Mouse (Mus musculus): Measurements from ENCODE around the gene Nlgn1. TPM values are rescaled to one million over a fixed set of nuclear protein-coding genes. Genes with fewer than 3 reads are reported as not detected.
A peak's percentile ranks its signal among the peaks of the same experiment; 100 is the strongest.

Nlgn1 gene
- total RNA-seq, 4 experiments from 2014 or later = not detected

GRCm38 (mm10) chr3:25813368-25813767 lies 518.9 kb downstream of the Nlgn1 start:
- DNase-seq (ENCODE audit: low spot score) = no peak

- no peak for DNase-seq (ENCODE audit: low spot score)
These were observed 524.7 kb downstream of the Nlgn1 start for GRCm38 (mm10) chr3:25807559-25807958.

GRCm38 (mm10) chr3:25781651-25782050 lies 550.6 kb downstream of the Nlgn1 start:
- DNase-seq (ENCODE audit: low spot score) = no peak

- DNase-seq (ENCODE audit: low spot score) = no peak
These were observed 556.8 kb downstream of the Nlgn1 start for GRCm38 (mm10) chr3:25775437-25775836.

- no peak for DNase-seq (ENCODE audit: low spot score)
These were observed 558.4 kb downstream of the Nlgn1 start for GRCm38 (mm10) chr3:25773908-25774307.

- no peak for DNase-seq (ENCODE audit: low spot score)
These were observed 558.8 kb downstream of the Nlgn1 start for GRCm38 (mm10) chr3:25773467-25773866.

GRCm38 (mm10) chr3:25763689-25764088 lies 568.6 kb downstream of the Nlgn1 start:
- no peak for DNase-seq (ENCODE audit: low spot score)

GRCm38 (mm10) chr3:25757813-25758212 lies 574.4 kb downstream of the Nlgn1 start:
- no peak for DNase-seq (ENCODE audit: low spot score)

GRCm38 (mm10) chr3:25724111-25724510 lies 608.1 kb downstream of the Nlgn1 start:
- DNase-seq (ENCODE audit: low spot score) = no peak

GRCm38 (mm10) chr3:25721464-25721863 lies 610.8 kb downstream of the Nlgn1 start:
- DNase-seq (ENCODE audit: low spot score) = no peak

- no peak for DNase-seq (ENCODE audit: low spot score)
These were observed 624.9 kb downstream of the Nlgn1 start for GRCm38 (mm10) chr3:25707380-25707779.

- no peak for DNase-seq (ENCODE audit: low spot score)
These were observed 635.0 kb downstream of the Nlgn1 start for GRCm38 (mm10) chr3:25697231-25697630.

GRCm38 (mm10) chr3:25688789-25689464 lies 643.3 kb downstream of the Nlgn1 start:
- no peak for DNase-seq (ENCODE audit: low spot score)

GRCm38 (mm10) chr3:25683696-25684095 lies 648.6 kb downstream of the Nlgn1 start:
- DNase-seq (ENCODE audit: low spot score) = no peak

- DNase-seq (ENCODE audit: low spot score) = peak; percentile 21
These were observed 652.9 kb downstream of the Nlgn1 start for GRCm38 (mm10) chr3:25679373-25679772.

- no peak for DNase-seq (ENCODE audit: low spot score)
These were observed 656.4 kb downstream of the Nlgn1 start for GRCm38 (mm10) chr3:25675888-25676287.

GRCm38 (mm10) chr3:25675069-25675468 lies 657.2 kb downstream of the Nlgn1 start:
- peak; percentile 3 for DNase-seq (ENCODE audit: low spot score)

GRCm38 (mm10) chr3:25673408-25673807 lies 658.9 kb downstream of the Nlgn1 start:
- no peak for DNase-seq (ENCODE audit: low spot score)

- DNase-seq (ENCODE audit: low spot score) = no peak
These were observed 659.5 kb downstream of the Nlgn1 start for GRCm38 (mm10) chr3:25672779-25673178.

GRCm38 (mm10) chr3:25663464-25663863 lies 668.8 kb downstream of the Nlgn1 start:
- DNase-seq (ENCODE audit: low spot score) = no peak

- DNase-seq (ENCODE audit: low spot score) = no peak
These were observed 672.0 kb downstream of the Nlgn1 start for GRCm38 (mm10) chr3:25660285-25660684.

- no peak for DNase-seq (ENCODE audit: low spot score)
These were observed 674.3 kb downstream of the Nlgn1 start for GRCm38 (mm10) chr3:25658006-25658405.

GRCm38 (mm10) chr3:25657074-25657473 lies 675.2 kb downstream of the Nlgn1 start:
- no peak for DNase-seq (ENCODE audit: low spot score)

- DNase-seq (ENCODE audit: low spot score) = no peak
These were observed 679.2 kb downstream of the Nlgn1 start for GRCm38 (mm10) chr3:25653010-25653409.
